Mouse (Mus musculus) kidney, adult 2 months (tissue): Measurements from ENCODE around the gene Il1rl2.

Experiments used
- CTCF ChIP-seq: fragments of 200-500 bp; conservative IDR thresholded peaks from 2 replicates; pipeline ENCODE4 v1.5.1; 2011; ENCODE audit warnings: low read depth, mild to moderate bottlenecking, control low read depth, low read length, moderate library complexity, mixed read lengths; ENCODE audit not compliant: insufficient read depth, insufficient read length
- POLR2A ChIP-seq: fragments of 200-500 bp; IDR thresholded peaks from one replicate; pipeline ENCODE4 v1.6.1; 2011; ENCODE audit warnings: low read depth, low read length, control low read depth

- no peak for TF ChIP-seq CTCF
- TF ChIP-seq POLR2A: no peak
These were observed 46.5 kb upstream of the Il1rl2 start for GRCm38 (mm10) chr1:40277944-40278343.
